ENCODE assay signal across 8 mouse cellular contexts in the genomic region with DNA sequence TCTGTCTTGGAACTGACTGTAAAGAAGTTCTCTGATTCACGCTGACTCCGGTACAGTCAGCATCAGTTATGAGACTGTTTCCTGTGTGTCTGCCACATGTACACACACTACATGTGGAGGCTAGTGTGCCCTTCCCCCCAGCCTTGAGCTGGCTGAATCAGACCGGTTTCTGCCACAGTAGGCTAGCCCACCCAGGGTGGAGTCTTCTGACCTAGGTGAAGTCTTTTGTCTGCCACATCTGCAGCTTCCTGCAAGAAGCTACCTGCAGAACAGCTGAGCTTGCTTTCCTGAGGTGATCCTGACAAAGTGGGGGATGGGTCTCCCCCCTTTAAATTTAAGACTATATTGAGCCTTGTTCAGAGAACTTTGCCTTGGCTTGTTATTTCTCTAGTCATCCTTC. TPM values are rescaled to one million over a fixed set of nuclear protein-coding genes. Genes with fewer than 3 reads are reported as not detected.
DNase-seq lines count a peak whose midpoint lies in the region; ATAC-seq and TF ChIP-seq lines count a peak whose summit lies in the region.

A gene (minus strand): TSS at position 146 of the 400 bp plus-strand sequence.

- 83% methylated on average over 3 of the region's 3 CpGs for WGBS in forebrain, embryonic 12.5 days
- WGBS in hindbrain, embryonic 10.5 days = 83% methylated on average over 3 of the region's 3 CpGs
- 69% methylated on average over 3 of the region's 3 CpGs for WGBS in liver, embryonic 12.5 days (ENCODE audit: insufficient replicate concordance)
- 67% methylated on average over 3 of the region's 3 CpGs for WGBS in stomach, postnatal 0 days

- H3K27me3 ChIP-seq in G1E (ENCODE audit: insufficient read depth, low read length) = 0 out of 2 replicates have a peak, but pooled peaks cover 2% of the 10 kb centered on the region
- H3K27me3 ChIP-seq in forebrain, embryonic 12.5 days = no peaks in the 10 kb centered on the region
- H3K27me3 ChIP-seq in hindbrain, embryonic 10.5 days (ENCODE audit: insufficient read depth, poor library complexity, severe bottlenecking) = no peaks in the 10 kb centered on the region
- no peaks in the 10 kb centered on the region; the same call in 1 of the 2 replicates for H3K27me3 ChIP-seq in liver, embryonic 12.5 days (replicated peaks)
- no peaks in the 10 kb centered on the region for H3K27me3 ChIP-seq in stomach, postnatal 0 days (ENCODE audit: control insufficient read depth, insufficient read depth, low read length)

- TF ChIP-seq CTCF in G1E (IDR thresholded peaks at IDR 0.05; ENCODE audit: low read depth, low read length) = no peak
- TF ChIP-seq CTCF in stomach, postnatal 0 days (IDR thresholded peaks at IDR 0.05; ENCODE audit: low read depth) = no peak

- peaks cover 30% of the 10 kb centered on the region for H3K4me1 ChIP-seq in G1E (ENCODE audit: insufficient read depth, low read depth, low read length)
- H3K4me1 ChIP-seq in forebrain, embryonic 12.5 days = peaks cover 16% of the 10 kb centered on the region
- H3K4me1 ChIP-seq in hindbrain, embryonic 10.5 days (replicated peaks) = peaks cover 13% of the 10 kb centered on the region
- peaks cover 25% of the 10 kb centered on the region for H3K4me1 ChIP-seq in liver, embryonic 12.5 days
- H3K4me1 ChIP-seq in stomach, postnatal 0 days (replicated peaks; ENCODE audit: control insufficient read depth, insufficient read depth) = no peaks in the 10 kb centered on the region

- H3K9ac ChIP-seq in forebrain, embryonic 12.5 days = peak within 1 kb of the TSS; percentile 92; the same call in 1 of the 2 replicates
- H3K9ac ChIP-seq in liver, embryonic 12.5 days = peak within 1 kb of the TSS; percentile 98
- H3K9ac ChIP-seq in stomach, postnatal 0 days (ENCODE audit: low read length) = peak within 1 kb of the TSS; percentile 94

- H3K4me2 ChIP-seq in forebrain, embryonic 12.5 days = peak within 1 kb of the TSS; percentile 80
- H3K4me2 ChIP-seq in liver, embryonic 12.5 days = peak within 1 kb of the TSS; percentile 76
- H3K4me2 ChIP-seq in stomach, postnatal 0 days (replicated peaks; ENCODE audit: low read depth) = peak within 1 kb of the TSS; percentile 82

- peak within 1 kb of the TSS; percentile 87; the same call in 1 of the 2 replicates for H3K27ac ChIP-seq in forebrain, embryonic 12.5 days
- H3K27ac ChIP-seq in hindbrain, embryonic 10.5 days = peak within 1 kb of the TSS; percentile 98
- peak within 1 kb of the TSS; percentile 89; the same call in 1 of the 2 replicates for H3K27ac ChIP-seq in liver, embryonic 12.5 days
- H3K27ac ChIP-seq in stomach, postnatal 0 days (replicated peaks) = peak within 1 kb of the TSS; percentile 90

- TF ChIP-seq EP300 in stomach, postnatal 0 days (optimal IDR thresholded peaks at IDR 0.05) = no peak

- DNase-seq in heart, adult 18-20 months = no peak
- no peak for DNase-seq in heart, adult 11 months
- DNase-seq in G1E (ENCODE audit: low spot score) = no peak
- DNase-seq in hindbrain, embryonic 10.5 days (ENCODE audit: low spot score) = no peak
- DNase-seq in stomach, postnatal 0 days (ENCODE audit: low spot score) = no peak
- DNase-seq in spleen, postnatal 36 days (ENCODE audit: low spot score in 2 of 2) = no peak

- peak within 1 kb of the TSS; percentile 92 for H3K4me3 ChIP-seq in G1E (ENCODE audit: low read depth, low read length)
- H3K4me3 ChIP-seq in forebrain, embryonic 12.5 days (replicated peaks) = peak within 1 kb of the TSS; percentile 87
- peak within 1 kb of the TSS; percentile 98 for H3K4me3 ChIP-seq in hindbrain, embryonic 10.5 days
- H3K4me3 ChIP-seq in liver, embryonic 12.5 days = peak within 1 kb of the TSS; percentile 94
- peak within 1 kb of the TSS; percentile 94 for H3K4me3 ChIP-seq in stomach, postnatal 0 days (ENCODE audit: low read depth, low read length)

- no peak for ATAC-seq in G1E (ENCODE audit: extremely low read depth, insufficient number of reproducible peaks, low FRiP score, poor library complexity, severe bottlenecking)
- ATAC-seq in forebrain, embryonic 12.5 days (ENCODE audit: low FRiP score) = no peak
- ATAC-seq in liver, embryonic 12.5 days = no peak
- ATAC-seq in stomach, postnatal 0 days (ENCODE audit: low FRiP score, low TSS enrichment) = no peak

- peaks cover 19% of the 10 kb centered on the region for H3K36me3 ChIP-seq in G1E (replicated peaks)
- peaks cover 10% of the 10 kb centered on the region for H3K36me3 ChIP-seq in forebrain, embryonic 12.5 days (replicated peaks)
- peaks cover 20% of the 10 kb centered on the region for H3K36me3 ChIP-seq in hindbrain, embryonic 10.5 days
- H3K36me3 ChIP-seq in liver, embryonic 12.5 days = peaks cover 20% of the 10 kb centered on the region
- H3K36me3 ChIP-seq in stomach, postnatal 0 days (ENCODE audit: control insufficient read depth, insufficient read depth, low read length) = no peaks in the 10 kb centered on the region

- H3K9me3 ChIP-seq in G1E (replicated peaks) = no peaks in the 10 kb centered on the region
- H3K9me3 ChIP-seq in forebrain, embryonic 12.5 days = no peaks in the 10 kb centered on the region
- H3K9me3 ChIP-seq in hindbrain, embryonic 10.5 days = no peaks in the 10 kb centered on the region; the same call in 1 of the 2 replicates
- H3K9me3 ChIP-seq in liver, embryonic 12.5 days (replicated peaks) = no peaks in the 10 kb centered on the region
- no peaks in the 10 kb centered on the region for H3K9me3 ChIP-seq in stomach, postnatal 0 days (ENCODE audit: control insufficient read depth, low read length)

RNA-seq across cellular contexts. Expression of the gene that starts here (rescaled TPM):
- total RNA-seq in heart, adult 18-20 months (2021) = 10 to 100 TPM; 27.2 to 33.3 TPM
- total RNA-seq in G1E (2014; fragmentation: Nextera tagmentation) = 251 and 253 TPM in 2 replicates
- total RNA-seq in G1E (2017) = 334 TPM in 2 replicates
- polyA plus RNA-seq in G1E (2012) = 57.5 and 69.1 TPM in 2 replicates
- 251 and 253 TPM in 2 replicates for polyA plus RNA-seq in forebrain, embryonic 12.5 days (2016; fragmentation: Nextera tagmentation; extraction: Ambion mirVana)
- 239 and 277 TPM in 2 replicates for polyA plus RNA-seq in hindbrain, embryonic 10.5 days (2016; fragmentation: Nextera tagmentation; extraction: Ambion mirVana)
- 165 and 174 TPM in 2 replicates for polyA plus RNA-seq in liver, embryonic 12.5 days (2016; fragmentation: Nextera tagmentation; extraction: Ambion mirVana)
- polyA plus RNA-seq in stomach, postnatal 0 days (2015; fragmentation: Nextera tagmentation; extraction: Ambion mirVana) = 80.4 and 80.5 TPM in 2 replicates

Comparison
In these comparisons a context has a peak if more than half of its experiments do, and no peak if none do; other contexts are left out.
1. RNA of the gene that starts here (total RNA-seq): 251 to 334 TPM in G1E; 27.2 to 33.3 TPM in heart, adult 18-20 months; every median in the first group is over 4 times any median in the second.
2. Peak in every context shown above with its lines, with median percentiles within 50 percentile points of each other: H3K4me3 ChIP-seq, H3K27ac ChIP-seq, H3K4me2 ChIP-seq and H3K9ac ChIP-seq.